Mouse (Mus musculus) spleen, adult 2 months (tissue): ENCODE data around the gene Scamp3.

ENCODE experiments used
- CTCF ChIP-seq: fragments of 200-500 bp; IDR thresholded peaks from 2 replicates; pipeline ENCODE4 v1.5.1; 2011; ENCODE audit warnings: mild to moderate bottlenecking, inconsistent platforms; ENCODE audit not compliant: insufficient read depth, insufficient read length, insufficient replicate concordance; ENCODE audit errors: extremely low read depth
- POLR2A ChIP-seq: fragments of 200-500 bp; IDR thresholded peaks from 2 replicates; pipeline ENCODE4 v1.6.1; 2011; ENCODE audit warnings: low read depth, low read length, inconsistent platforms

GRCm38 (mm10) chr3:89163123-89163522, 14.2 kb upstream of the Scamp3 start:
- no peak for TF ChIP-seq POLR2A
- TF ChIP-seq CTCF = no peak
